Mouse (Mus musculus): ENCODE results near the gene Col16a1.

DNA sequence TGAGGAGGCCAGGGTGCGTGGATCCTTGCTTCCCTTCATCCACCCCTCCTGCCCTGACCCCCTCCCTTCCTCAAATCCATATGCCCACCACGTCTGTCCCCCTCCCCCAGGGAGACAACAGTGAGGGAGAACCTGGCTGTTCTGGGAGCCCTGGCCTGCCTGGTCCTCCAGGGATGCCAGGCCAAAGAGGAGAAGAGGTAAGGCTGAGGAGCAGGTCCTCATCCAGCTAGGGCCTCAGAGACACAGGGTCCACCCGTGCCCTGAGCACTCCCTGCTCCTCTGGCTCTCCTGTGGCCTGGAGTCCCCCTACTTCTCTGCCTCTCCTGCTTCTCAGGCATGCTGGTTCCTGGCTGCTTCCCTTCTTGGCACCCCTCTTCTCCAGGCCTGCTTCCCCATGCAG, 31.9 kb downstream of the Col16a1 start:
- TF ChIP-seq CTCF (IDR thresholded peaks at IDR 0.05; ENCODE audit: borderline replicate concordance, control insufficient read depth, extremely low read depth, insufficient read depth, low read length, poor library complexity), result no peak
- TF ChIP-seq POLR2A (IDR thresholded peaks at IDR 0.05; ENCODE audit: control insufficient read depth, extremely low read depth, insufficient read depth, low read length, poor library complexity), result no peak

All from thymus, adult 2 months (tissue).